Mouse (Mus musculus) liver, postnatal 0 days (tissue): ENCODE measurements around the gene Sipa1l3.

Source experiments
- CTCF ChIP-seq: sonication (generic); IDR thresholded peaks from 2 replicates; pipeline ENCODE4 v1.5.1; 2016; ENCODE audit warnings: antibody characterized with exemption, low read depth
- EP300 ChIP-seq: IDR thresholded peaks from 2 replicates; pipeline ENCODE4 v1.6.1; 2016; ENCODE audit warnings: antibody characterized with exemption, low read depth, mild to moderate bottlenecking

- no peak for TF ChIP-seq CTCF
- no peak for TF ChIP-seq EP300
Observed at GRCm38 (mm10) chr7:29447147-29447829, 71.2 kb downstream of the Sipa1l3 start.
